8 mouse cellular contexts compared by ENCODE assay signal in genomic region chr11:53706236-53706933, GRCm38 (mm10). TPM values are rescaled to one million over a fixed set of nuclear protein-coding genes. Genes with fewer than 3 reads are reported as not detected.
A peak's percentile ranks its signal among the peaks of the same experiment; 100 is the strongest.
DNase-seq lines count a peak whose midpoint lies in the region; ATAC-seq and TF ChIP-seq lines count a peak whose summit lies in the region.

No protein-coding gene starts in this region.

- TF ChIP-seq CTCF in stomach, postnatal 0 days (IDR thresholded peaks at IDR 0.05; ENCODE audit: low read depth): peak; percentile 10; the same call in 1 of the 2 replicates

- 9% methylated on average over 29 of the region's 29 CpGs for WGBS in embryonic facial prominence, embryonic 10.5 days
- WGBS in limb, embryonic 13.5 days: 6% methylated on average over 29 of the region's 29 CpGs
- 8% methylated on average over 29 of the region's 29 CpGs for WGBS in midbrain, embryonic 12.5 days
- 5% methylated on average over 29 of the region's 29 CpGs for WGBS in stomach, postnatal 0 days

- peaks cover 16% of the 10 kb centered on the region for H3K36me3 ChIP-seq in embryonic facial prominence, embryonic 10.5 days (replicated peaks)
- peaks cover 8% of the 10 kb centered on the region; the same call in 1 of the 2 replicates for H3K36me3 ChIP-seq in limb, embryonic 13.5 days
- peaks cover 1% of the 10 kb centered on the region; the same call in 1 of the 2 replicates for H3K36me3 ChIP-seq in midbrain, embryonic 12.5 days
- H3K36me3 ChIP-seq in stomach, postnatal 0 days (ENCODE audit: control insufficient read depth, insufficient read depth, low read length): 0 out of 2 replicates have a peak, but pooled peaks cover 2% of the 10 kb centered on the region

- H3K27me3 ChIP-seq in embryonic facial prominence, embryonic 10.5 days (replicated peaks; ENCODE audit: low read depth, poor library complexity, severe bottlenecking): no peaks in the 10 kb centered on the region
- H3K27me3 ChIP-seq in limb, embryonic 13.5 days: no peaks in the 10 kb centered on the region
- H3K27me3 ChIP-seq in midbrain, embryonic 12.5 days: peaks cover 6% of the 10 kb centered on the region; the same call in 1 of the 2 replicates
- H3K27me3 ChIP-seq in stomach, postnatal 0 days (ENCODE audit: control insufficient read depth, insufficient read depth, low read length): no peaks in the 10 kb centered on the region

- ATAC-seq in limb, embryonic 13.5 days (ENCODE audit: low FRiP score, low read depth): peak; percentile 48; the same call in 1 of the 2 replicates
- peak; percentile 62 for ATAC-seq in midbrain, embryonic 12.5 days (ENCODE audit: low FRiP score, low read depth)
- ATAC-seq in stomach, postnatal 0 days (ENCODE audit: low FRiP score, low TSS enrichment): peak; percentile 72

- H3K9ac ChIP-seq in limb, embryonic 13.5 days: peak overlapping the region; percentile 76
- peak overlapping the region; percentile 76 for H3K9ac ChIP-seq in midbrain, embryonic 12.5 days (replicated peaks)
- peak overlapping the region; percentile 80 for H3K9ac ChIP-seq in stomach, postnatal 0 days (ENCODE audit: low read length)

- TF ChIP-seq EP300 in stomach, postnatal 0 days (optimal IDR thresholded peaks at IDR 0.05): no peak

- peak; percentile 3 for DNase-seq in gastrocnemius, adult 18-20 months (ENCODE audit: low spot score)
- no peak for DNase-seq in gastrocnemius, adult 8-10 months (ENCODE audit: low spot score in 2 of 2)
- peak; percentile 61 for DNase-seq in R1 (ENCODE audit: low read depth, low spot score)
- peak; percentile 70 for DNase-seq in embryonic facial prominence, embryonic 10.5 days (ENCODE audit: low spot score)
- peak; percentile 46 to 50 for DNase-seq in heart, postnatal 14 days
- DNase-seq in stomach, postnatal 0 days (ENCODE audit: low spot score): peak; percentile 74

- H3K4me2 ChIP-seq in limb, embryonic 13.5 days (replicated peaks): peak overlapping the region; percentile 88
- H3K4me2 ChIP-seq in midbrain, embryonic 12.5 days (replicated peaks): peak overlapping the region; percentile 97
- peak overlapping the region; percentile 91 for H3K4me2 ChIP-seq in stomach, postnatal 0 days (replicated peaks; ENCODE audit: low read depth)

- no peaks in the 10 kb centered on the region for H3K9me3 ChIP-seq in embryonic facial prominence, embryonic 10.5 days
- H3K9me3 ChIP-seq in limb, embryonic 13.5 days: no peaks in the 10 kb centered on the region
- H3K9me3 ChIP-seq in midbrain, embryonic 12.5 days: no peaks in the 10 kb centered on the region
- no peaks in the 10 kb centered on the region for H3K9me3 ChIP-seq in stomach, postnatal 0 days (ENCODE audit: control insufficient read depth, low read length)

- peak overlapping the region; percentile 88 for H3K4me3 ChIP-seq in embryonic facial prominence, embryonic 10.5 days
- H3K4me3 ChIP-seq in limb, embryonic 13.5 days: peak overlapping the region; percentile 71
- H3K4me3 ChIP-seq in midbrain, embryonic 12.5 days: peak overlapping the region; percentile 75
- H3K4me3 ChIP-seq in stomach, postnatal 0 days (ENCODE audit: low read depth, low read length): peak overlapping the region; percentile 62

- intact Hi-C loops in heart, postnatal 14 days (cut with DNase I): no loop called here

- peak overlapping the region; percentile 94 for H3K27ac ChIP-seq in embryonic facial prominence, embryonic 10.5 days (replicated peaks)
- H3K27ac ChIP-seq in limb, embryonic 13.5 days: peak overlapping the region; percentile 83
- H3K27ac ChIP-seq in midbrain, embryonic 12.5 days (replicated peaks): no peak overlapping the region
- peak overlapping the region; percentile 85 for H3K27ac ChIP-seq in stomach, postnatal 0 days (replicated peaks)

- peaks cover 20% of the 10 kb centered on the region for H3K4me1 ChIP-seq in embryonic facial prominence, embryonic 10.5 days
- H3K4me1 ChIP-seq in limb, embryonic 13.5 days: peaks cover 8% of the 10 kb centered on the region
- peaks cover 8% of the 10 kb centered on the region for H3K4me1 ChIP-seq in midbrain, embryonic 12.5 days
- 0 out of 2 replicates have a peak, but pooled peaks cover 2% of the 10 kb centered on the region for H3K4me1 ChIP-seq in stomach, postnatal 0 days (replicated peaks; ENCODE audit: control insufficient read depth, insufficient read depth)

RNA-seq across cellular contexts. Expression of gene Rad50, which starts 0.7 kb away (rescaled TPM):
- total RNA-seq in gastrocnemius, adult 18-20 months (2021): 1 to 10 TPM; 4.3 to 5.4 TPM
- total RNA-seq in gastrocnemius, adult 8-10 months (2022): 1 to 10 TPM; 3.8 to 4.7 (median 4.5) TPM
- 24.6 and 25.8 TPM in 2 replicates for polyA plus RNA-seq in embryonic facial prominence, embryonic 10.5 days (2016; fragmentation: Nextera tagmentation; extraction: Ambion mirVana)
- total RNA-seq in heart, postnatal 14 days (2021): 1 to 10 TPM; 8.2 to 9.4 TPM
- 30.4 TPM in 2 replicates for polyA plus RNA-seq in limb, embryonic 13.5 days (2015; fragmentation: Nextera tagmentation; extraction: Ambion mirVana)
- polyA plus RNA-seq in midbrain, embryonic 12.5 days (2016; fragmentation: Nextera tagmentation; extraction: Ambion mirVana): 17.9 and 20.1 TPM in 2 replicates
- polyA plus RNA-seq in stomach, postnatal 0 days (2015; fragmentation: Nextera tagmentation; extraction: Ambion mirVana): 12.4 and 15.7 TPM in 2 replicates

RNA-seq across cellular contexts. Expression of gene Il5, which starts 14.2 kb away (rescaled TPM):
- not detected for total RNA-seq in gastrocnemius, adult 18-20 months (2021)
- total RNA-seq in gastrocnemius, adult 8-10 months (2022): not detected
- not detected in 2 replicates for polyA plus RNA-seq in embryonic facial prominence, embryonic 10.5 days (2016; fragmentation: Nextera tagmentation; extraction: Ambion mirVana)
- not detected for total RNA-seq in heart, postnatal 14 days (2021)
- polyA plus RNA-seq in limb, embryonic 13.5 days (2015; fragmentation: Nextera tagmentation; extraction: Ambion mirVana): not detected in 2 replicates
- not detected in 2 replicates for polyA plus RNA-seq in midbrain, embryonic 12.5 days (2016; fragmentation: Nextera tagmentation; extraction: Ambion mirVana)
- polyA plus RNA-seq in stomach, postnatal 0 days (2015; fragmentation: Nextera tagmentation; extraction: Ambion mirVana): not detected in 2 replicates

Comparison
In these comparisons a context has a peak if more than half of its experiments do, and no peak if none do; other contexts are left out.
1. DNase-seq: peak in gastrocnemius, adult 18-20 months (single experiment), R1 (single experiment), embryonic facial prominence, embryonic 10.5 days (single experiment), heart, postnatal 14 days (2 of 2) and stomach, postnatal 0 days (single experiment); none in gastrocnemius, adult 8-10 months (0 of 2).
2. Peak in every context shown above with its lines, with median percentiles within 50 percentile points of each other: H3K4me3 ChIP-seq, ATAC-seq, H3K4me2 ChIP-seq and H3K9ac ChIP-seq.